ENCODE assay signal across 27 mouse cellular contexts in genomic region chr3:89802876-89803275, GRCm38 (mm10).
"Had no signal": no experiment of that assay in that cellular context is flagged by ENCODE, and none has a peak within 500 bp of the region (broad histone marks: within the 10 kb centered on the region; RNA-seq: fewer than 3 reads in every experiment).

No protein-coding gene starts in this region.

- DNase-seq: gastrocnemius, postnatal 10 days; gastrocnemius, postnatal 25 days; heart, adult 2 months; heart, postnatal 4 days; kidney, adult 11 months; kidney, adult 2 months; kidney, adult 9 months; kidney, postnatal 14 days; kidney, postnatal 36 days; layer of hippocampus, adult 9-11 months; layer of hippocampus, postnatal 36 days; left cerebral cortex, postnatal 4 days; lung, adult 18-20 months had no signal

- ATAC-seq: hindbrain, embryonic 16.5 days; intestine, embryonic 16.5 days; liver, embryonic 12.5 days had no signal

- H3K4me2 ChIP-seq: heart, embryonic 11.5 days; heart, embryonic 13.5 days; heart, embryonic 15.5 days; hindbrain, embryonic 12.5 days; hindbrain, embryonic 14.5 days; kidney, embryonic 15.5 days; limb, embryonic 13.5 days; limb, embryonic 15.5 days; liver, embryonic 12.5 days had no signal

- H3K27me3 ChIP-seq: heart, embryonic 13.5 days; heart, embryonic 15.5 days; hindbrain, embryonic 12.5 days; kidney, embryonic 15.5 days; limb, embryonic 13.5 days; limb, embryonic 15.5 days; liver, embryonic 12.5 days had no signal

- H3K9me3 ChIP-seq: heart, embryonic 15.5 days; hindbrain, embryonic 10.5 days; kidney, embryonic 15.5 days; limb, embryonic 13.5 days; limb, embryonic 15.5 days; liver, embryonic 12.5 days had no signal

- H3K4me3 ChIP-seq: heart, adult 2 months; heart, embryonic 13.5 days; heart, embryonic 15.5 days; hindbrain, embryonic 10.5 days; hindbrain, embryonic 12.5 days; kidney, embryonic 15.5 days; limb, embryonic 13.5 days; limb, embryonic 15.5 days; liver, embryonic 12.5 days had no signal

- H3K9ac ChIP-seq: heart, embryonic 13.5 days; heart, embryonic 15.5 days; hindbrain, embryonic 12.5 days; hindbrain, embryonic 14.5 days; kidney, embryonic 15.5 days; limb, embryonic 13.5 days; limb, embryonic 15.5 days; liver, embryonic 12.5 days; liver, embryonic 14.5 days had no signal

- H3K36me3 ChIP-seq: heart, embryonic 13.5 days; heart, embryonic 15.5 days; hindbrain, embryonic 10.5 days; hindbrain, embryonic 12.5 days; kidney, embryonic 15.5 days; limb, embryonic 13.5 days; limb, embryonic 15.5 days; liver, embryonic 12.5 days had no signal

- H3K27ac ChIP-seq: heart, adult 2 months; heart, embryonic 13.5 days; heart, embryonic 15.5 days; hindbrain, embryonic 10.5 days; hindbrain, embryonic 12.5 days; hindbrain, embryonic 14.5 days; kidney, embryonic 15.5 days; kidney, postnatal 0 days; limb, embryonic 13.5 days; limb, embryonic 15.5 days; liver, embryonic 12.5 days; liver, embryonic 14.5 days had no signal
